Mouse (Mus musculus): ENCODE data around the gene Plin5. TPM values are rescaled to one million over a fixed set of nuclear protein-coding genes. Genes with fewer than 3 reads are reported as not detected.

The Plin5 gene
- polyA plus RNA-seq, 1 experiment from 2014 or later, result 0.10 TPM

DNA sequence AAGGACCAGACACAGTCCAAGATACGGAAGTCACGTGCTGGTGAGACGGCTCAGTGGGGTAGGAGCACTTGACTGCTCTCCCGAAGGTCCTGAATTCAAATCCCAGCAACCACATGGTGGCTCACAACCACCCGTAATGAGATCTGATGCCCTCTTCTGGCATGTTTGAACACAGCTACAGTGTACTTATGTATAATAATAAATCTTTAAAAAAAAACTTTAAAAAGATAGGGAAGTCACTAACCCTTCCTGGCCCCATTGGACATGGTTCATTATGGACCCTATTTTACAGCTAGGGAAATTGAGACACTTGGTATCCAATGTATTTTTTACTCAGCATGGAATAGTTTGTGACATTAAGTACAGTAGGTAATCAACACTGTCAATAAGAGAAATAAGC is 39.9 kb downstream of the Plin5 start:
- Histone ChIP-seq H3K9ac (ENCODE audit: low read depth, low read length) (no peak overlapping the region), H3K27ac (ENCODE audit: low read depth, low read length) (no peak overlapping the region), H3K36me3 (ENCODE audit: control insufficient read depth, insufficient read depth) (peaks cover 5% of the 10 kb centered on the region), H3K9me3 (ENCODE audit: control insufficient read depth) (no peaks in the 10 kb centered on the region), H3K4me2 (replicated peaks; ENCODE audit: low read depth) (no peak overlapping the region), H3K4me3 (ENCODE audit: low read depth, low read length) (no peak overlapping the region), H3K4me1 (replicated peaks; ENCODE audit: control insufficient read depth, insufficient read depth, low read length) (0 out of 2 replicates have a peak, but pooled peaks cover 3% of the 10 kb centered on the region), H3K27me3 (replicated peaks; ENCODE audit: control insufficient read depth, insufficient read depth, low read length) (no peaks in the 10 kb centered on the region)
- no peak for ATAC-seq
- WGBS, result 87% methylated on average over 5 of the region's 5 CpGs
- no peak for TF ChIP-seq CTCF (IDR thresholded peaks at IDR 0.05; ENCODE audit: low read depth)

DNA sequence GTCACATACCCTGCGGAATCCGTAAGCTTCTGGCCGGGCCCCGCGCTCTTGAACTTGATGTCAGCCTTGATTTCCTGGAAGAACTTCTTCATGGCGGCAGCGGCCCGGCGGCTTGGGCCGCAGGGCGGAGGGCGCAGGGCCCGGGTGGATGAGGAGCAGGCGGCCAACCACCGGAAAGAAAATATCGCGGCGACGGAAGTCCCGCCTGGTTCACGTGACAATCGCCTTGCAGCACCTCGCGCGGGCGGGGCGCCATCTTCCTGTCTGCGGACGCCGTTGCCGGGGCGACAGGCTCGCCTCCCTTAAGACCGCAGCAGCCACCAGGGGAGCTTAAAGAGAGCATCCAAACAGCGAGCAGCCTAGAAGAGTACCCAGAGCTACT is 42.6 kb downstream of the Plin5 start, which contains the start of gene Ubxn6:
TSS of gene Ubxn6 (minus strand) at position 202 of the 382 bp plus-strand sequence.
- Histone ChIP-seq H3K9me3 (ENCODE audit: control insufficient read depth) (no peaks in the 10 kb centered on the region), H3K27me3 (replicated peaks; ENCODE audit: control insufficient read depth, insufficient read depth, low read length) (no peaks in the 10 kb centered on the region), H3K4me2 (replicated peaks; ENCODE audit: low read depth) (peak within 1 kb of the TSS; percentile 81), H3K4me1 (replicated peaks; ENCODE audit: control insufficient read depth, insufficient read depth, low read length) (0 out of 2 replicates have a peak, but pooled peaks cover 3% of the 10 kb centered on the region), H3K4me3 (ENCODE audit: low read depth, low read length) (peak within 1 kb of the TSS; percentile 75), H3K9ac (ENCODE audit: low read depth, low read length) (peak within 1 kb of the TSS; percentile 85), H3K36me3 (ENCODE audit: control insufficient read depth, insufficient read depth) (peaks cover 31% of the 10 kb centered on the region), H3K27ac (ENCODE audit: low read depth, low read length) (peak within 1 kb of the TSS; percentile 99)
- peak; percentile 53 for ATAC-seq
- under 1% methylated on average over 35 of the region's 35 CpGs for WGBS
- TF ChIP-seq CTCF (IDR thresholded peaks at IDR 0.05; ENCODE audit: low read depth), result peak; percentile 67

DNA sequence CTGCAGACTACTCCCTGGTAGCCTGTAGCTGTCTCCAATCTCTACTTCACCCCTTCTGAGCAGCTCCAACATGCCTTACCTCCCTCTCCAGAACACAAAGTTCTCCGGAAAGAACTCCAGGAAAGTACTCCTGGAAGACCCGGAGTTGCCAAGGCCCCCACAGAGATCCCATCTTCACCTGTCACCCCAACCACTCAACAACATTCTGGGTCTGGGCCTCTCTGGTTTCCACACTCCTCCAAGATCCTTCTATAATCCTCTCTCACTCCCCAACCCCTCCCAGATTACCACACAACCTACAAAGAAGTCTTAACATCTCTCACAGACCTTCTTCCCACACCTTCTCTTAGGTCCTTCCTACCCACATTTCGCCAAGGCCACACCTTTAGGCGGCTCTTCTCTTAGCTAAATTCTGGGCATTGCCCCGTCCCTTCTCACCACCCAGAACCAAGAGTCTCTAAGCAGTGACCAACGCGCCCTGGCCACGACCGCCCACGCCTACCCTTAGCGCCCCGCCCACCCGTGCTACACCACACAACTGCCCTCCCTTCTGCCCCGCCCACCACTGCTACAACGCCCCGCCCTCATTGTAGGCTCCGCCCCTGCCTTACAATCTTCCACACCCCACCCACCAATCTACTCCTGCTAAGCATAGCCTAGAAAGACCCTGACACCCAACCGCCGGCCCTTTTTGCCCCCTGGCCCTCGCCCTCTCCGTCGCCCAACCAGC is 43.1 kb downstream of the Plin5 start:
- H3K9me3 ChIP-seq (ENCODE audit: control insufficient read depth), result no peaks in the 10 kb centered on the region
- peak; percentile 48 for ATAC-seq

DNA sequence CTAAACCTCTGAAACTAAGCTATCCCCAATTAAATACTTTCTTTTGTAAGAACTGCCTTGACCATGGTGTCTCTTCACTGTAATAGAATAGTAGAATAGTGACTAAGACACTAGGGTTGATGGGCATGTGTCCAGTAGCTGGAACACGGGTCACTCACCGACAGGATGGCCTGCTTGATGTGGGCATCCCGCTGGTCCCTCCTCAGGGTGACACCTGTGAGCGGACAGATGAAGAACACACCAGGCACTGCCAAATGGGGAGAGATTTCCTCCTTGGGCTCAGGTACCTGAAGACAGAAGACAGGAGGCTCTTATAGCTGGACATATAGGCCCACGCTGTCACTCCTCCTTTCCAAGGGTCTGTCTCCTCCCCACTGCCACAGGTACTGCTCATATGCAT is 45.2 kb downstream of the Plin5 start:
- Histone ChIP-seq H3K27me3 (replicated peaks; ENCODE audit: control insufficient read depth, insufficient read depth, low read length) (no peaks in the 10 kb centered on the region), H3K27ac (ENCODE audit: low read depth, low read length) (no peak overlapping the region), H3K9ac (ENCODE audit: low read depth, low read length) (no peak overlapping the region), H3K4me3 (ENCODE audit: low read depth, low read length) (no peak overlapping the region), H3K36me3 (ENCODE audit: control insufficient read depth, insufficient read depth) (peaks cover 56% of the 10 kb centered on the region), H3K4me1 (replicated peaks; ENCODE audit: control insufficient read depth, insufficient read depth, low read length) (0 out of 2 replicates have a peak, but pooled peaks cover 3% of the 10 kb centered on the region), H3K9me3 (ENCODE audit: control insufficient read depth) (no peaks in the 10 kb centered on the region), H3K4me2 (replicated peaks; ENCODE audit: low read depth) (no peak overlapping the region)
- ATAC-seq, result no peak
- WGBS, result 92% methylated on average over 5 of the region's 5 CpGs
- no peak for TF ChIP-seq CTCF (IDR thresholded peaks at IDR 0.05; ENCODE audit: low read depth)

More for the DNA sequence above, 43.1 kb downstream of the Plin5 start:
- peak overlapping the region; percentile 99 for H3K27ac ChIP-seq (ENCODE audit: low read depth, low read length)
- WGBS, result 8% methylated on average over 22 of the region's 22 CpGs
- H3K4me1 ChIP-seq (replicated peaks; ENCODE audit: control insufficient read depth, insufficient read depth, low read length), result 0 out of 2 replicates have a peak, but pooled peaks cover 3% of the 10 kb centered on the region
- H3K9ac ChIP-seq (ENCODE audit: low read depth, low read length), result peak overlapping the region; percentile 85
- TF ChIP-seq CTCF (IDR thresholded peaks at IDR 0.05; ENCODE audit: low read depth), result no peak
- H3K27me3 ChIP-seq (replicated peaks; ENCODE audit: control insufficient read depth, insufficient read depth, low read length), result no peaks in the 10 kb centered on the region
- peak overlapping the region; percentile 75 for H3K4me3 ChIP-seq (ENCODE audit: low read depth, low read length)
- peak overlapping the region; percentile 81 for H3K4me2 ChIP-seq (replicated peaks; ENCODE audit: low read depth)
- peaks cover 36% of the 10 kb centered on the region for H3K36me3 ChIP-seq (ENCODE audit: control insufficient read depth, insufficient read depth)

DNA sequence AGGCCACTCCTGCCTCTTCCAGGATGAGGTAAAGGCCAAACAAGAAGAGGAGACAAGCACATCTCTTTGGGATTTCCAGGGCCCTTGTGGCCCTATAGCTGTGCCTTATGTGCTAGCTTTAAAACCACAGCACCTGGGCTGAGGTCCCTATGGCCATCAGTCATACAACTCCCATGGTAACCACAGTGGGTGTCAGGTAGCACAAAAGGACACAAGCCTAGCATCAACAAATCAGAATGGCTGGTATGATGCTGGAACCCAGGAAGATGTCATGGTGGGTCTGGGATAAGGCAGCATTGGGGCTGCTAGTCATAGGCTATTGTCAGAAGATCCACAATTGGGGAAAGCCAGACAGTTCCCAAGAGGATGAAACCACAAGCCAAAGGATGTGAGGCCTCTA is 46.3 kb downstream of the Plin5 start:
- Histone ChIP-seq H3K4me1 (replicated peaks; ENCODE audit: control insufficient read depth, insufficient read depth, low read length) (0 out of 2 replicates have a peak, but pooled peaks cover 3% of the 10 kb centered on the region), H3K27me3 (replicated peaks; ENCODE audit: control insufficient read depth, insufficient read depth, low read length) (no peaks in the 10 kb centered on the region), H3K9me3 (ENCODE audit: control insufficient read depth) (no peaks in the 10 kb centered on the region), H3K4me3 (ENCODE audit: low read depth, low read length) (no peak overlapping the region), H3K36me3 (ENCODE audit: control insufficient read depth, insufficient read depth) (peaks cover 64% of the 10 kb centered on the region), H3K4me2 (replicated peaks; ENCODE audit: low read depth) (no peak overlapping the region), H3K9ac (ENCODE audit: low read depth, low read length) (no peak overlapping the region), H3K27ac (ENCODE audit: low read depth, low read length) (no peak overlapping the region)
- TF ChIP-seq CTCF (IDR thresholded peaks at IDR 0.05; ENCODE audit: low read depth), result no peak
- ATAC-seq, result no peak

DNA sequence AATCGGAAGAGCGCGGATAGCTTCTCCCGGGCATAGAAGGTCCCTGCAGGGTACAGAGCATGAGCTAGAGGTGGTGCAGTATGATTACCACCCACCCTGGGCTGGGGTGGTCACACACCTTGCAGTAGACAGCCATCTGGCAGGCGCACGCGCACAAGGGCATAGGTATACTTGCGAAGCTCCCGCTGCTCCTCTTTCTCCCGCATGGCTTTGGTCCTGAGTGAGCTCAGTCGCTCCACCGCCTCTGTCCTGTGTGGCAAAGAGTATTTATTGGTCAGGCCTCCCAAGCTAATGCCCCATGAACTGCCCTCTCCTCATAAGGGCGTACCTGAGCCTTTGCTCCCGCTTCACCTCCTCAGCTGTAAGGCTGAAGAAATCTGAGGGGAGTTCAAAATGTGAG is 48.3 kb downstream of the Plin5 start:
- H3K36me3 ChIP-seq (ENCODE audit: control insufficient read depth, insufficient read depth), result peaks cover 82% of the 10 kb centered on the region
- H3K27ac ChIP-seq (ENCODE audit: low read depth, low read length), result no peak overlapping the region
- WGBS, result 95% methylated on average over 14 of the region's 14 CpGs
- no peaks in the 10 kb centered on the region for H3K27me3 ChIP-seq (replicated peaks; ENCODE audit: control insufficient read depth, insufficient read depth, low read length)
- no peak overlapping the region for H3K4me3 ChIP-seq (ENCODE audit: low read depth, low read length)
- no peaks in the 10 kb centered on the region for H3K9me3 ChIP-seq (ENCODE audit: control insufficient read depth)
- H3K9ac ChIP-seq (ENCODE audit: low read depth, low read length), result no peak overlapping the region
- ATAC-seq, result no peak
- no peak for TF ChIP-seq CTCF (IDR thresholded peaks at IDR 0.05; ENCODE audit: low read depth)
- no peak overlapping the region for H3K4me2 ChIP-seq (replicated peaks; ENCODE audit: low read depth)
- 0 out of 2 replicates have a peak, but pooled peaks cover 3% of the 10 kb centered on the region for H3K4me1 ChIP-seq (replicated peaks; ENCODE audit: control insufficient read depth, insufficient read depth, low read length)

All from intestine, postnatal 0 days (tissue).